Mouse (Mus musculus) spleen, adult 18-20 months (tissue): Measurements from ENCODE around the gene Tmem115.
A peak's percentile ranks its signal among the peaks of the same experiment; 100 is the strongest.

Experiments used
- DNase-seq, 2 experiments: peaks; one replicate each; pipeline ENCODE4 v3.0.0; 2022; ENCODE audit warnings: mixed read lengths in 2 of 2

The Tmem115 gene

DNA sequence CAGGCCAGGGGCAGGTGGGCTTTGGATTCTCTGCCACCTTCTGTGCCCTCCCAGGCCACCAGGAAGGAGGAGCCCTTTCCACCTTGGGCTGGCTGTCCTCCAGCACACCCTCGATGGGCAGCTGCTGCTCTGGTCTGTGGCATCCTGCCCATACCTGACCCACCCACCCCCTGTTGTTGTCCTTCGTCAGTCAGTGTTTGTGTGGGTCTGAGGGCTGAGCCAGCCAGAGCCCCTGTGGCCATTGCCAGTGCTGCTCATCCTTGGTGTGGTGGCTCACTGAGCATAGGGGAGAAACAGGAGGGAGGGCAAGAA lies 11.4 kb upstream of the Tmem115 start:
- no peak for DNase-seq

DNA sequence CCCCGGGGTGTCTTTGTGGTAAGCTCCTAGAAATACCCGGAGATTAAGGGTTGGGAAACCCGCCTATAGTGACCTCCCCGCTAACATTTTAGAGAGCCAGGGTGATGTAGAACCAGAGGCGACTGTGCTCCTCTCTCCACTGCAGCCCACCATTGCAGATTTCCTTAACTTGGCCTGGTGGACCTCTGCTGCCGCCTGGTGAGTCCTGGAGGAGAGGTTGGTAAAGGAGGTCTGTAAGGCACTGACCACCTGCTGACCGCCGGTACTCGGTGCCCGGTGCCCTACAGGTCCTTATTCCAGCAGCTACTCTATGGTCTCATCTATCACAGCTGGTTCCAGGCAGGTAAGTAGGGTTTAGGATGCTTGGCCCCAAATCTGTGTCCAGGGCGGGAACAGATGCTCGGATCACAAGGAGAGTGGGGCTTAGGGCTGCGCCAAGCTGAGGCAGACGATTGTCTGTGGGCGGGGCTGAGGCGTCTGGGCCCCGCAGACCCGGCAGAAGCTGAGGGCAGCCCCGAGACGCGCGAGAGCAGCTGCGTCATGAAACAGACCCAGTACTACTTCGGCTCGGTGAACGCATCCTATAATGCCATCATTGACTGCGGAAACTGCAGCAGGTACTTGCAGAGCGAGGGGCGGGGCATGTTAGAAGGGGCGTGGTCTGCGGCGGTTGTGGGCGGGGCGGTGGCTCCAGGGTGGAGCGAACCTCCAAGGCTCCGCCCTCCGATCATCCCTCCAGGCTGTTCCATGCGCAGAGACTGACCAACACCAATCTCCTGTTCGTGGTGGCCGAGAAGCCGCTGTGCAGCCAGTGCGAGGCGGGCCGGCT lies 7.3 kb upstream of the Tmem115 start:
- DNase-seq = peak; percentile 62 to 66

DNA sequence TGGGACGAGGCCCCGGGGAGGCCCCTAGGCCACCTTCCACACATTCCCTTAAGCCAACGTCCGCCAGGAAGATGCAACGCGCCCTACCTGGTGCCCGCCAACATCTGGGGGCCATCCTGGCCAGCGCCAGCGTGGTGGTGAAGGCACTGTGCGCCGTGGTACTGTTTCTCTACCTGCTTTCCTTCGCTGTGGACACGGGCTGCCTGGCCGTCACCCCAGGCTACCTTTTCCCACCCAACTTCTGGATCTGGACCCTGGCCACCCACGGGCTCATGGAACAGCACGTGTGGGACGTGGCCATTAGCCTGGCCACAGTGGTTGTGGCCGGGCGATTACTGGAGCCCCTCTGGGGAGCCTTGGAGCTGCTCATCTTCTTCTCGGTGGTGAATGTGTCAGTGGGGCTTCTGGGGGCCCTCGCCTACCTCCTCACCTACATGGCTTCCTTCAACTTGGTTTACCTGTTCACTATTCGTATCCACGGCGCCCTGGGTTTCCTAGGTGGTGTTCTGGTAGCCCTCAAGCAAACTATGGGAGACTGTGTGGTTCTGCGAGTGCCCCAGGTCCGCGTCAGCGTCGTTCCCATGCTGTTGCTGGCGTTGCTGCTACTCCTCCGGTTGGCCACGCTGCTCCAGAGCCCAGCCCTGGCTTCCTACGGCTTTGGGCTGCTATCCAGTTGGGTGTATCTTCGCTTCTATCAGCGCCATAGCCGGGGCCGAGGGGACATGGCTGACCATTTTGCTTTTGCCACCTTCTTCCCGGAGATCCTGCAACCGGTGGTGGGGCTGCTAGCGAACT lies 860 bp downstream of the Tmem115 start:
- DNase-seq = no peak

GRCm38 (mm10) chr9:107538231-107538630 lies 4.5 kb downstream of the Tmem115 start:
- no peak for DNase-seq

DNA sequence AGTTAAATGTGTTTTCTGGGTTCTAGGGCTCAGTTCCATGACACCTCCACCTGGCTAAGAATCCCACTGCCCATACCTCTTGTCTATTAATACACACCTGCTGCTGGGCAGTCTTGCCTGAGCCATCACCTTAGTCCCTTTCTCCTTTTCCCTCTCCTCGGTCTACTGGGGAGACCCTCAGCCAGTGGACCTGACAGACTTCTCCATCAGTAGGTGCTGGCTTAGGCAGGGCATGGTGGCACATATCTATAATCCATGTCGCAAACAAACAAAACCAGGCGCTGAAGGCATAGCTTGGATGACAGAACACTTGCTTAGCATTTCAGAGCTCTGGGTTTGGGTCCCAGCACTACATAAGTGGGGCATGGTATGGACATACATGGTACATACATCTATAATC lies 5.0 kb downstream of the Tmem115 start:
- DNase-seq = no peak

- DNase-seq = no peak
These were observed 6.2 kb downstream of the Tmem115 start for GRCm38 (mm10) chr9:107539940-107540339.

- no peak for DNase-seq
These were observed 6.7 kb downstream of the Tmem115 start for GRCm38 (mm10) chr9:107540420-107540819.

- no peak for DNase-seq
These were observed 7.3 kb downstream of the Tmem115 start for GRCm38 (mm10) chr9:107541005-107541404.

GRCm38 (mm10) chr9:107541474-107542351 lies 8.0 kb downstream of the Tmem115 start, which contains the start of the genes Cyb561d2 and Nprl2:
TSS of gene Cyb561d2 (minus strand) at chr9:107542193.
TSS of gene Nprl2 (plus strand) at chr9:107542226.
- DNase-seq = peak; percentile 94 to 96

DNA sequence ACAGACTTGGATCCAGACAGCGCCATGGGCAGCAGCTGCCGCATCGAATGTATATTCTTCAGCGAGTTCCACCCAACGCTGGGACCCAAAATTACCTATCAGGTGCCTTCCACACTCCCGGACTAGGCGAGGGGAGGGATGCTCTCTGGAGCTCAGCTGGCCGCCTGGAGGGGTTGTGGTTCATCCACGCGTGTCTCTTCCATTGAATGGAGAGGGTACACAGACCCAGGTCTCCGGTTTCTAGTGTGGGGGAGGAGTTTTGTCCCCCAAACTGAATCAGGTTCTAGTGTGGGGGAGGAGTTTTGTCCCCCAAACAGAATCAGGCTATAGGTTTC lies 8.6 kb downstream of the Tmem115 start:
- DNase-seq = no peak

- no peak for DNase-seq
These were observed 9.0 kb downstream of the Tmem115 start for GRCm38 (mm10) chr9:107542721-107543120.

GRCm38 (mm10) chr9:107543299-107543698 lies 9.6 kb downstream of the Tmem115 start:
- DNase-seq = no peak

GRCm38 (mm10) chr9:107544196-107544700 lies 10.5 kb downstream of the Tmem115 start:
- no peak for DNase-seq

GRCm38 (mm10) chr9:107544729-107545128 lies 11.0 kb downstream of the Tmem115 start:
- no peak for DNase-seq

GRCm38 (mm10) chr9:107545199-107545598 lies 11.5 kb downstream of the Tmem115 start:
- no peak for DNase-seq

- peak in 1 of 2 experiments; percentile 74 for DNase-seq
These were observed 11.9 kb downstream of the Tmem115 start for GRCm38 (mm10) chr9:107545602-107546001.

- peak; percentile 72 to 73 for DNase-seq
These were observed 13.3 kb downstream of the Tmem115 start, which contains the start of gene Zmynd10 for GRCm38 (mm10) chr9:107547026-107547425. TSS of gene Zmynd10 (plus strand) at chr9:107547298.

- DNase-seq = no peak
These were observed 14.2 kb downstream of the Tmem115 start for GRCm38 (mm10) chr9:107547957-107548356.

- DNase-seq = no peak
These were observed 15.1 kb downstream of the Tmem115 start for GRCm38 (mm10) chr9:107548820-107549219.

GRCm38 (mm10) chr9:107549297-107550074 lies 15.7 kb downstream of the Tmem115 start:
- no peak for DNase-seq

- DNase-seq = no peak
These were observed 16.9 kb downstream of the Tmem115 start for GRCm38 (mm10) chr9:107550491-107551116.
